Mouse (Mus musculus) lung, postnatal 25 days (tissue): ENCODE data around the gene Slc38a10.

ENCODE experiments used
- DNase-seq: peaks from one replicate; pipeline ENCODE4 v3.0.0; 2022; ENCODE audit warnings: low spot score

The Slc38a10 gene

GRCm38 (mm10) chr11:120103431-120103997 lies 47.6 kb downstream of the Slc38a10 start:
- DNase-seq: no peak

- peak; percentile 50 for DNase-seq
Observed at GRCm38 (mm10) chr11:120101036-120101435, 50.1 kb downstream of the Slc38a10 start.

GRCm38 (mm10) chr11:120098588-120099511 lies 52.3 kb downstream of the Slc38a10 start, which contains the start of the genes Tepsin and Ndufaf8:
Tepsin (minus strand) TSS chr11:120098731.
Ndufaf8 (plus strand) TSS chr11:120098928.
- DNase-seq: peak; percentile 97

GRCm38 (mm10) chr11:120092817-120093591 lies 58.1 kb downstream of the Slc38a10 start:
- DNase-seq: no peak

- no peak for DNase-seq
Observed at GRCm38 (mm10) chr11:120090661-120091060, 60.5 kb downstream of the Slc38a10 start.

- peak; percentile 99 for DNase-seq
Observed at GRCm38 (mm10) chr11:120086702-120087152, 64.4 kb downstream of the Slc38a10 start, which contains the start of gene Cep131. Cep131 (minus strand) TSS chr11:120086827.

- no peak for DNase-seq
Observed at GRCm38 (mm10) chr11:120085891-120086627, 65.1 kb downstream of the Slc38a10 start.

- no peak for DNase-seq
Observed at GRCm38 (mm10) chr11:120080282-120080681, 70.9 kb downstream of the Slc38a10 start.

- no peak for DNase-seq
Observed at GRCm38 (mm10) chr11:120076191-120076590, 75.0 kb downstream of the Slc38a10 start.

GRCm38 (mm10) chr11:120072986-120073647 lies 78.0 kb downstream of the Slc38a10 start:
- DNase-seq: no peak

GRCm38 (mm10) chr11:120071731-120072320 lies 79.3 kb downstream of the Slc38a10 start:
- no peak for DNase-seq

- DNase-seq: no peak
Observed at GRCm38 (mm10) chr11:120071065-120071464, 80.1 kb downstream of the Slc38a10 start.

GRCm38 (mm10) chr11:120070286-120070930 lies 80.7 kb downstream of the Slc38a10 start:
- DNase-seq: no peak

- DNase-seq: no peak
Observed at GRCm38 (mm10) chr11:120069261-120069660, 81.9 kb downstream of the Slc38a10 start.

GRCm38 (mm10) chr11:120067834-120068233 lies 83.3 kb downstream of the Slc38a10 start:
- DNase-seq: no peak

GRCm38 (mm10) chr11:120065291-120065690 lies 85.9 kb downstream of the Slc38a10 start:
- peak; percentile 44 for DNase-seq

GRCm38 (mm10) chr11:120064668-120065040 lies 86.5 kb downstream of the Slc38a10 start:
- no peak for DNase-seq

GRCm38 (mm10) chr11:120064006-120064667 lies 87.0 kb downstream of the Slc38a10 start:
- DNase-seq: no peak

GRCm38 (mm10) chr11:120063326-120063725 lies 87.8 kb downstream of the Slc38a10 start:
- no peak for DNase-seq
